Mouse (Mus musculus) kidney, embryonic 15.5 days (tissue): Measurements from ENCODE around the gene Shkbp1. TPM values are rescaled to one million over a fixed set of nuclear protein-coding genes. Genes with fewer than 3 reads are reported as not detected.

Source experiments
- ATAC-seq: fragments of 200-750 bp; cut with Nextera tagmentation; replicated peaks from 2 replicates; pipeline ENCODE4 v1.8.0; 2017; ENCODE audit warnings: moderate TSS enrichment; ENCODE audit not compliant: low FRiP score
- H3K27ac ChIP-seq: fragments of 300-500 bp; sonication (generic); 2 replicates; pipeline ENCODE4 v1.5.1; 2015; ENCODE audit warnings: mild to moderate bottlenecking, inconsistent platforms
- H3K27me3 ChIP-seq: fragments of 300-500 bp; sonication (generic); 2 replicates; pipeline ENCODE4 v1.6.1; 2015; ENCODE audit warnings: inconsistent platforms
- H3K36me3 ChIP-seq: fragments of 300-500 bp; sonication (generic); 2 replicates; pipeline ENCODE4 v1.6.1; 2015; ENCODE audit warnings: inconsistent platforms
- H3K4me1 ChIP-seq: fragments of 300-500 bp; sonication (generic); 2 replicates; pipeline ENCODE4 v1.6.1; 2015; ENCODE audit warnings: inconsistent platforms
- H3K4me2 ChIP-seq: fragments of 300-500 bp; sonication (generic); 2 replicates; pipeline ENCODE4 v1.6.1; 2015; ENCODE audit warnings: moderate library complexity, mild to moderate bottlenecking, inconsistent platforms
- H3K4me3 ChIP-seq: fragments of 300-500 bp; sonication (generic); replicated peaks from 2 replicates; pipeline ENCODE4 v1.5.1; 2015; ENCODE audit warnings: mild to moderate bottlenecking, inconsistent platforms
- H3K9ac ChIP-seq: fragments of 300-500 bp; sonication (generic); 2 replicates; pipeline ENCODE4 v1.6.1; 2015; ENCODE audit warnings: mild to moderate bottlenecking, inconsistent platforms
- H3K9me3 ChIP-seq: fragments of 300-500 bp; sonication (generic); replicated peaks from 2 replicates; pipeline ENCODE4 v1.6.1; 2016; ENCODE audit warnings: inconsistent platforms
- WGBS: fragments of 180-500 bp; shearing (Covaris S2); methylation state at CpG from one replicate; pipeline ENCODE4 v1.1.7; 2015; ENCODE audit warnings: mixed read lengths; 5-methylcytosine and 5-hydroxymethylcytosine counted together
- polyA plus RNA-seq: library from polyadenylated mRNA; unstranded; fragments of >200 nt; fragmentation: Nextera tagmentation; extraction: Ambion mirVana; gene quantifications from 2 replicates; pipeline ENCODE4 v1.2.1, GENCODE M21; 2015

Gene Shkbp1
- polyA plus RNA-seq, 1 experiment from 2014 or later: 53.1 TPM

DNA sequence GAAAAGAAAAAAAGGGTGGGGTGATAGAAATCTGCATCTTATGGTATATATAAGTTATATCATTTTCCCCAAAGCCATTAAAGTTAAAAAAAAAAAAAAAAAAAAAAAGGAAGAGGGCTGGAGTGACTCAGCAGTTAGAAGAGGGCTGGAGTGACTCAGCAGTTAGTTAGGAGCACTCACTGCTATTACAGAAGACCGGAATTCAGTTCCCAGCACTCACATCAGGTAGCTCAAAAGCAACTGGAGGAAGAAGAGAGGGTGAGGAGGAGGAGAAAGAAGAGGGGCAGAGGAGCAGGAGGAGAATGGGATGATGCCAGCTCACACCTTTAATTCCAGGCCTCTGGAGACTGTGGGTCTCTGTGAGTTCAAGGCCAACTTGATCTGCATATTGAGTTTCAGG lies 27.4 kb upstream of the Shkbp1 start:
- Histone ChIP-seq H3K27me3 (peaks cover 27% of the 10 kb centered on the region; the same call in 1 of the 2 replicates), H3K36me3 (no peaks in the 10 kb centered on the region), H3K9me3 (no peaks in the 10 kb centered on the region), H3K27ac (no peak overlapping the region), H3K9ac (no peak overlapping the region), H3K4me2 (no peak overlapping the region), H3K4me1 (peaks cover 4% of the 10 kb centered on the region; the same call in 1 of the 2 replicates), H3K4me3 (no peak overlapping the region)
- ATAC-seq: no peak
- WGBS: 90% methylated on average over 1 of the region's 1 CpGs

DNA sequence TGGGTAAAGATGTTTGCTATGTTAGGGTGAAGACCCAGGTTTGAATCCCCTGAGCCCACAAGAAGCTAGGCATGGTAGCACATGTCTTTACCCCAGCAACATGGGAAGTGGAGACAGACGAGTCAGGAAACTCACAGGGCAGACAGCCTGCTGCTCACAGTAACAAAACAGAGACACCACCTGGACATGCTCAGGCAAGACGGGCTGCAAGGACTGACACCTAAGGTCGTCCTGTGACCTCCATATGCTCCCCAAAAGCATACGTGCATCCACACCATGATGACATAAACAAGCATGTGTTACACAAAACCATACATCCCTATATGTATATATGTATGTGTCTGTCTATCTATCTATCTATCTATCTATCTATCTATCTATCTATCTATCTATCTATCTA lies 25.7 kb upstream of the Shkbp1 start:
- ATAC-seq: no peak
- H3K4me3 ChIP-seq: no peak overlapping the region
- no peak overlapping the region for H3K9ac ChIP-seq
- no peaks in the 10 kb centered on the region for H3K36me3 ChIP-seq
- no peak overlapping the region for H3K27ac ChIP-seq
- 51% methylated on average over 4 of the region's 4 CpGs for WGBS
- peaks cover 37% of the 10 kb centered on the region for H3K27me3 ChIP-seq
- no peaks in the 10 kb centered on the region for H3K9me3 ChIP-seq
- peaks cover 4% of the 10 kb centered on the region; the same call in 1 of the 2 replicates for H3K4me1 ChIP-seq
- H3K4me2 ChIP-seq: no peak overlapping the region

DNA sequence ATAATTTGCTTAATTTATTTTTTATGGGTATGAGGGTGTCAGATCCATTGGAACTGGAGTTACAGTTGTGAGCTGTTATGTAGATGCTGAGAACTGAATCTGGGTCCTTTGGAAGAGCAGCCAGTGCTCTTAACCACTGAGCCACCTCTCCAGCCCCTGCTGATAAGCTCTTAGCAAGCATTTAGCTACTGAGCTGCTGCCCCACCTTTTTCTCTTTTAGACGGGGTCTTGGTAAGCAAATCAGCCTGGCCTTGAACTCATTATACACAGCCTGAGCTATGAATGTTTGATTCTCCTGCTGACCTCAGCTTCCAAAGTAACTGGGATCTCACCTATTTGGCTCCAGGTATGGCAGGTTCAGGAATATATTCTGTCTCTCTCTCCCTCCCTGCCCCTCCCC lies 25.2 kb upstream of the Shkbp1 start:
- H3K4me3 ChIP-seq: no peak overlapping the region
- H3K27me3 ChIP-seq: peaks cover 43% of the 10 kb centered on the region
- WGBS: 32% methylated on average over 1 of the region's 1 CpGs
- H3K9ac ChIP-seq: no peak overlapping the region
- H3K36me3 ChIP-seq: no peaks in the 10 kb centered on the region
- H3K4me1 ChIP-seq: peaks cover 4% of the 10 kb centered on the region; the same call in 1 of the 2 replicates
- no peak for ATAC-seq
- no peak overlapping the region for H3K27ac ChIP-seq
- H3K4me2 ChIP-seq: no peak overlapping the region
- no peaks in the 10 kb centered on the region for H3K9me3 ChIP-seq

DNA sequence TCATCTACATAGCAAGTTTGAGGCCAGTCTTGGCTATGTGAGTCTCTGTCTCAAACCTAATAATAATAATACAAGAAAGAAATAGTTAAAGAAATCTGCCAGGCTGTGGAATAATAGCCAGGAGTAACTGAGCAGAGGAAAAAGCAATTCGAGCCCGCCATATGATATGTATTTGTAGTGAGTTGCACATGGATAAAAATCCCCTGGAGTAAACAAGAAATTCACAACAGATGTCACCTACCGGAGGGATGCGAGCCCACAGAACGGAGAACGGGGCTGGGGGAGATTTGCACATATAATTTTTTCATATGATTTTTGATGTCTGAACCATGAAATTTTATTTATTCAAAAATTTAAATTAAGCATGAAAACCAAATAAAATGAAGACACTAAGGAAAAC lies 24.0 kb upstream of the Shkbp1 start:
- Histone ChIP-seq H3K4me1 (peaks cover 7% of the 10 kb centered on the region; the same call in 1 of the 2 replicates), H3K4me3 (no peak overlapping the region), H3K4me2 (no peak overlapping the region), H3K9ac (no peak overlapping the region), H3K9me3 (no peaks in the 10 kb centered on the region), H3K27ac (no peak overlapping the region), H3K36me3 (no peaks in the 10 kb centered on the region), H3K27me3 (peaks cover 53% of the 10 kb centered on the region)
- no peak for ATAC-seq
- WGBS: 87% methylated on average over 6 of the region's 6 CpGs

DNA sequence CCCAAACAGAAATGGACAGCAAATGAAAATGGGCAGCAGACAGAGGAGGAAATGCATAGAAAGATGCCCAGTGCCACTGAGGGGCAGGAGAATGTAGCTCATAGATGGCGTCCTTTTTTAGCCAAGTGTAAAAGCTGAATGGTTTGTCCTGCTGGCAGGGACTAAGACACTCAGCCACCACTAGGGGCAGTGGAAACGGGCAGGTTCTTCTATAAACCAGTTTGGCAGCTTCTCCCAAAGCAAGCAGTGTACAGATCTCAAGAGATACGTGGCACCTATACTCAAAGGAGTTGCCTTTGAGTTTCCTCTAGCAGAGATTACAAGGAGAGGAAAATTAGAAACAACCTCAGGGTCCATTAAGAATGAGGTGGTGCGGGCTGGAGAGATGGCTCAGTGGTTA lies 22.6 kb upstream of the Shkbp1 start:
- Histone ChIP-seq H3K4me2 (no peak overlapping the region), H3K9ac (no peak overlapping the region), H3K27me3 (peaks cover 66% of the 10 kb centered on the region), H3K4me3 (no peak overlapping the region), H3K4me1 (peaks cover 3% of the 10 kb centered on the region; the same call in 1 of the 2 replicates), H3K9me3 (peaks cover 3% of the 10 kb centered on the region; the same call in 1 of the 2 replicates), H3K36me3 (no peaks in the 10 kb centered on the region), H3K27ac (no peak overlapping the region)
- WGBS: 20% methylated on average over 4 of the region's 4 CpGs
- no peak for ATAC-seq

GRCm38 (mm10) chr7:27375274-27375673 lies 19.5 kb upstream of the Shkbp1 start:
- Histone ChIP-seq H3K4me2 (peak overlapping the region; percentile 36), H3K4me1 (peaks cover 10% of the 10 kb centered on the region), H3K4me3 (peak overlapping the region; percentile 16), H3K9me3 (peaks cover 3% of the 10 kb centered on the region; the same call in 1 of the 2 replicates), H3K9ac (no peak overlapping the region), H3K27me3 (peaks cover 90% of the 10 kb centered on the region), H3K27ac (no peak overlapping the region), H3K36me3 (no peaks in the 10 kb centered on the region)
- under 1% methylated on average over 22 of the region's 22 CpGs for WGBS
- ATAC-seq: no peak

DNA sequence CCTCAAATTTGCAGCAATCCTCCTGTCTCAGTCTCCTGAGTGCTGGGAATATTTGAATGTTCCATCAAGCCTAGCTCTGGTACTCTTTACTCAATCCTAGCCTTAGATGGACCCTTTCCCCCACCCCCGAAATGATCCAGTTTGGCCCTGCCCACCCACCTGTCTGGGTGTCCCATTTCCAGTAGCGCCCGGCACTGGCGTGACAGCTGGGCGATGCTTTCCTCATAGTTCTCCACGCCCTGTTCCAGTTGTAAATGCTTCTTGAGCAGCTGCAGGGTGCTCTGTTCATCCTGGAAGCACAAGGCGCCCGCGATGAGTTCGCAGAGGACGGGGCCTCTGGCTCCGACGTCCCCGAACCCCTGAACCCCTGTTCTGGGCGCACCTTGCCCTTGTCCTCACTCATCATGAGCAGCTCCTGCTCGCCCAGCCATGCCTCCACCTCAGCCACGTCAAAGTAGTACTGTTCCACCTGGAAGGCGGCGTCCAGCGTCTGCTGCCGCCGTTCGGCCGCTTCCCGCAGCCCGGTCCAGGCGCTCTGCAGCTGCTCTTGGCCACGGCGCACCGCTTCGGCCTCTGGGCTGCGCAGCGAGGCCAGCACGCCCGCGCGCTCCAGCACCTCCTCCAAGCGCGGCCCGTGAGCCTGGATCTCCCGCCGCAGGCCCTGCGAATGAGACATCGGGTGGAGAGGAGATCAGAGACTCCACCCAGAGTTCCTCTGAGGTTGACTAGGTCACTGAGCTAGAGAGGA lies 16.1 kb upstream of the Shkbp1 start:
- no peak overlapping the region for H3K27ac ChIP-seq
- 5% methylated on average over 44 of the region's 44 CpGs for WGBS
- ATAC-seq: no peak; the same call in 1 of the 2 replicates
- H3K36me3 ChIP-seq: no peaks in the 10 kb centered on the region
- H3K9ac ChIP-seq: 0 out of 2 replicates have a peak overlapping the region, but pooled peaks have one; percentile 21
- peaks cover 17% of the 10 kb centered on the region for H3K4me1 ChIP-seq
- peaks cover 3% of the 10 kb centered on the region; the same call in 1 of the 2 replicates for H3K9me3 ChIP-seq
- H3K4me3 ChIP-seq: peak overlapping the region; percentile 29
- peak overlapping the region; percentile 49 for H3K4me2 ChIP-seq
- peaks cover 97% of the 10 kb centered on the region for H3K27me3 ChIP-seq

DNA sequence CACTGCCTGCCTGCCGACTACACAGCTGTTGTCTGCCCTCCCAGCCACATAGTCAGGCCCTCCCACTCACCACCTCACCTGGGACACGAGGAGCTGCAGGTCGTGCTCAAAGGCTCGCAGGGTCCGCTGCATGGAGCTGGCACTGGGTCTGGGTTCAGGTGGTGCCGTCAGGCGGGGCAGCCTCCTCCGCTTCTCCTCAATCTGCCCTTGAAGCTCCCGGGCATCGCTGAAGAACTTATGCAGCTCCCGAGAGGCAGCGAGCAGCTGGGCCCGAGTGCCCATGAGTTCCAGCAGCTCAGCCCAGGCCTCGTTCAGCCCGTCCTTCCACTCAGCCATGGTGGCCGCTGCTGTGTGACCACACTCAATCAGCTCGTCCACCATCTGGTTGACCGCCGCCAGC lies 13.3 kb upstream of the Shkbp1 start:
- Histone ChIP-seq H3K9me3 (peaks cover 3% of the 10 kb centered on the region; the same call in 1 of the 2 replicates), H3K4me1 (peaks cover 21% of the 10 kb centered on the region), H3K27ac (no peak overlapping the region), H3K4me2 (no peak overlapping the region), H3K4me3 (no peak overlapping the region), H3K27me3 (peaks cover 100% of the 10 kb centered on the region), H3K36me3 (no peaks in the 10 kb centered on the region), H3K9ac (no peak overlapping the region)
- ATAC-seq: no peak
- 78% methylated on average over 19 of the region's 19 CpGs for WGBS

GRCm38 (mm10) chr7:27367976-27368375 lies 12.2 kb upstream of the Shkbp1 start:
- peak overlapping the region; percentile 48 for H3K4me2 ChIP-seq
- WGBS: 15% methylated on average over 11 of the region's 11 CpGs
- peaks cover 100% of the 10 kb centered on the region for H3K27me3 ChIP-seq
- peak overlapping the region; percentile 20 for H3K4me3 ChIP-seq
- no peak overlapping the region for H3K27ac ChIP-seq
- peaks cover 24% of the 10 kb centered on the region for H3K4me1 ChIP-seq
- no peaks in the 10 kb centered on the region for H3K36me3 ChIP-seq
- no peaks in the 10 kb centered on the region for H3K9me3 ChIP-seq
- no peak overlapping the region for H3K9ac ChIP-seq
- ATAC-seq: no peak

DNA sequence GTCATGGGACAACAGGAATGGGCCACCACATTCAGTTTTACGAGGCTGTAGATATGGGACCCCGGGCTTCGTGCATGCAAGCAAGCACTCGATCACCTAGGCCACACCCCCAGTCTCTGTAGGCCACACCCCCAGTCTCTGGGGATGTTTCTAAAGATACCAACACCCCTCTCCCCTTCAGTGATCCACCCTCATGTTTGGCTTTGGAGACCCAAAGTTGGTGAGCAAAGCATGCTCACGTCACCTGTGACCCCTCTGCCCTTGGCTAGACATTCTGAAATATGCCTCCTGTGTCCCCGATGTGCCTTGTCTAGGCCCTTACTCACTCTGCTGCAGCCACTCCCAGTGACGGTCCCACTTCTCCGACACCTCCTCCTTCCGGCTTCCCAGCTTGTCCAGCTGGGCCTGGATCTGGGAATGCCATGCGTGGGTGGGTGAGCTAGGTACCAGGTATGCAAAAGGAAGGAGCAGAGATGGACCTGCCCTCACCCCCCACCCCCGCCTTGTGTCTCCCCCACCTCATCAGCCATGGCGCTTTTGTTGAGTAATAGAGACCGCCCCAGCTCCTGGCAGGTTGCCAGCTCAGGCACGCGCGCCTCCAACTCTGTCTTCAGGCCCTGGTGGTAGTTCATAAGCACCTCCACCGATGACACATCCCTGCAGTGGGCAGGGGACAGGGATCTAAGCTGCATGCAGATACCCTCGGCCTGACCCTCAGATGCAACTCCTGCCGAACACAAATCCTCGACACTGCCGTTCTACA lies 10.4 kb upstream of the Shkbp1 start:
- Histone ChIP-seq H3K27me3 (peaks cover 91% of the 10 kb centered on the region), H3K9me3 (no peaks in the 10 kb centered on the region), H3K9ac (no peak overlapping the region), H3K4me3 (no peak overlapping the region), H3K36me3 (no peaks in the 10 kb centered on the region), H3K4me1 (peaks cover 20% of the 10 kb centered on the region), H3K27ac (no peak overlapping the region), H3K4me2 (no peak overlapping the region)
- WGBS: 37% methylated on average over 21 of the region's 21 CpGs
- no peak for ATAC-seq

- WGBS: 5% methylated on average over 29 of the region's 29 CpGs
These were observed 8.6 kb upstream of the Shkbp1 start for GRCm38 (mm10) chr7:27364379-27364778.

More at GRCm38 (mm10) chr7:27364379-27364778, 8.6 kb upstream of the Shkbp1 start:
- Histone ChIP-seq H3K4me2 (peak overlapping the region; percentile 35), H3K4me3 (peak overlapping the region; percentile 20), H3K9me3 (no peaks in the 10 kb centered on the region), H3K27me3 (peaks cover 72% of the 10 kb centered on the region), H3K27ac (no peak overlapping the region), H3K36me3 (no peaks in the 10 kb centered on the region), H3K9ac (no peak overlapping the region), H3K4me1 (peaks cover 23% of the 10 kb centered on the region)
- no peak for ATAC-seq
